Mouse (Mus musculus) MEL (cell line): ENCODE results near the gene Rps11. TPM values are rescaled to one million over a fixed set of nuclear protein-coding genes. Genes with fewer than 3 reads are reported as not detected.
A peak's percentile ranks its signal among the peaks of the same experiment; 100 is the strongest.

Experiments used
- DNase-seq: peaks from one replicate; pipeline ENCODE4 v3.0.0; 2011; ENCODE audit warnings: low read depth, low spot score
- H3K27ac ChIP-seq: 2 replicates; pipeline ENCODE4 v1.5.1; 2012; ENCODE audit warnings: low read depth, mild to moderate bottlenecking, control low read depth, low read length, moderate library complexity; ENCODE audit not compliant: control insufficient read depth
- H3K27me3 ChIP-seq, 2 experiments: fragments of 150-350 bp in 1 of 2; sonication (generic) in 1 of 2; 2 replicates each; pipeline ENCODE4 v1.6.1; 2012; ENCODE audit warnings: low read length in 2 of 2, mild to moderate bottlenecking in 2 of 2, improper control_type of control experiment in 1 of 2, moderate library complexity in 1 of 2; ENCODE audit not compliant: insufficient read depth in 2 of 2, control insufficient read depth in 1 of 2
- H3K36me3 ChIP-seq, 2 experiments: 2 replicates each; pipeline ENCODE4 v1.6.1; 2012 to 2014; ENCODE audit warnings: low read length in 2 of 2, improper control_type of control experiment in 1 of 2, inconsistent platforms in 1 of 2, mild to moderate bottlenecking in 1 of 2; ENCODE audit not compliant: insufficient read depth in 2 of 2, control insufficient read depth in 1 of 2
- H3K4me1 ChIP-seq, 2 experiments: fragments of 150-350 bp in 1 of 2; sonication (generic) in 1 of 2; 2 replicates each; pipeline ENCODE4 v1.6.1; 2012; ENCODE audit warnings: low read length in 2 of 2, improper control_type of control experiment in 1 of 2, mild to moderate bottlenecking in 1 of 2; ENCODE audit not compliant: insufficient read depth in 2 of 2, control insufficient read depth in 1 of 2
- H3K4me3 ChIP-seq, 2 experiments: fragments of 150-350 bp in 1 of 2; sonication (generic) in 1 of 2; 2 replicates each; pipeline ENCODE4 v1.5.1; 2012; ENCODE audit warnings: low read depth in 2 of 2, low read length in 2 of 2, mild to moderate bottlenecking in 2 of 2, moderate library complexity in 2 of 2, control low read depth in 1 of 2, improper control_type of control experiment in 1 of 2; ENCODE audit not compliant: control insufficient read depth in 1 of 2, insufficient read depth in 1 of 2
- H3K79me2 ChIP-seq: 2 replicates; pipeline ENCODE4 v1.6.1; 2012; ENCODE audit warnings: mild to moderate bottlenecking, low read length, moderate library complexity; ENCODE audit not compliant: control insufficient read depth, poor library complexity, insufficient read depth
- H3K9ac ChIP-seq: 2 replicates; pipeline ENCODE4 v1.6.1; 2012; ENCODE audit warnings: low read depth, mild to moderate bottlenecking, control low read depth, low read length, moderate library complexity; ENCODE audit not compliant: control insufficient read depth, poor library complexity, severe bottlenecking
- H3K9me3 ChIP-seq: fragments of 150-350 bp; sonication (generic); replicated peaks from 2 replicates; pipeline ENCODE4 v1.6.1; 2012; ENCODE audit warnings: mild to moderate bottlenecking, low read length, improper control_type of control experiment, moderate library complexity; ENCODE audit not compliant: insufficient read depth
- ELF1 ChIP-seq: IDR thresholded peaks from 2 replicates; pipeline ENCODE4 v1.6.1; 2014; ENCODE audit warnings: low read depth, mild to moderate bottlenecking, inconsistent platforms, low read length, improper control_type of control experiment, moderate library complexity
- EP300 ChIP-seq, 2 experiments: IDR thresholded peaks; 2 replicates each; pipeline ENCODE4 v1.6.1; 2011; ENCODE audit warnings: improper control_type of control experiment in 2 of 2, low read length in 2 of 2, low read depth in 1 of 2, mild to moderate bottlenecking in 1 of 2
- GABPA ChIP-seq: IDR thresholded peaks from 2 replicates; pipeline ENCODE4 v1.6.1; 2012; ENCODE audit warnings: low read depth, mild to moderate bottlenecking, inconsistent platforms, low read length, improper control_type of control experiment, moderate library complexity
- GATA1 ChIP-seq: IDR thresholded peaks from 2 replicates; pipeline ENCODE4 v1.6.1; 2011; ENCODE audit warnings: low read depth, low read length, improper control_type of control experiment
- KAT2A ChIP-seq: conservative IDR thresholded peaks from 2 replicates; pipeline ENCODE4 v1.6.1; 2012; ENCODE audit warnings: low read depth, low read length, improper control_type of control experiment, inconsistent platforms
- MAX ChIP-seq: IDR thresholded peaks from 2 replicates; pipeline ENCODE4 v1.6.1; 2011; ENCODE audit warnings: low read length, improper control_type of control experiment
- MYB ChIP-seq: IDR thresholded peaks from 2 replicates; pipeline ENCODE4 v1.6.1; 2011; ENCODE audit warnings: mild to moderate bottlenecking, low read depth, low read length, improper control_type of control experiment
- NRF1 ChIP-seq: IDR thresholded peaks from 2 replicates; pipeline ENCODE4 v1.6.1; 2014; ENCODE audit warnings: low read depth, mild to moderate bottlenecking, inconsistent platforms, low read length, improper control_type of control experiment, moderate library complexity; ENCODE audit not compliant: poor library complexity, insufficient read depth, severe bottlenecking
- POLR2A ChIP-seq, 2 experiments: IDR thresholded peaks; 2 replicates each; pipeline ENCODE4 v1.6.1; 2011 to 2012; ENCODE audit warnings: low read length in 2 of 2, mild to moderate bottlenecking in 2 of 2, control low read depth in 1 of 2, improper control_type of control experiment in 1 of 2, low read depth in 1 of 2, moderate library complexity in 1 of 2; ENCODE audit not compliant: control insufficient read depth in 1 of 2, insufficient read depth in 1 of 2, poor library complexity in 1 of 2
- POLR2AphosphoS2 ChIP-seq: IDR thresholded peaks from 2 replicates; pipeline ENCODE4 v1.6.1; 2011; ENCODE audit warnings: low read length, improper control_type of control experiment
- POLR2AphosphoS5 ChIP-seq: IDR thresholded peaks from 2 replicates; pipeline ENCODE4 v1.6.1; 2012; ENCODE audit warnings: low read depth, borderline replicate concordance, mild to moderate bottlenecking, inconsistent platforms, low read length, moderate library complexity, mixed read lengths
- RCOR1 ChIP-seq: IDR thresholded peaks from 2 replicates; pipeline ENCODE4 v1.6.1; 2012; ENCODE audit warnings: low read depth, mild to moderate bottlenecking, inconsistent platforms, low read length, improper control_type of control experiment
- SMC3 ChIP-seq: IDR thresholded peaks from 2 replicates; pipeline ENCODE4 v1.6.1; 2011; ENCODE audit warnings: low read depth, low read length, improper control_type of control experiment
- TBP ChIP-seq: IDR thresholded peaks from 2 replicates; pipeline ENCODE4 v1.8.0; 2011; ENCODE audit warnings: low read depth, low read length, improper control_type of control experiment
- TCF12 ChIP-seq: IDR thresholded peaks from 2 replicates; pipeline ENCODE4 v1.6.1; 2014; ENCODE audit warnings: low read depth, mild to moderate bottlenecking, inconsistent platforms, low read length, improper control_type of control experiment, moderate library complexity
- ZMIZ1 ChIP-seq: IDR thresholded peaks from 2 replicates; pipeline ENCODE4 v1.6.1; 2012; ENCODE audit warnings: low read depth, mild to moderate bottlenecking, inconsistent platforms, low read length, improper control_type of control experiment, moderate library complexity
- polyA plus RNA-seq, 2 experiments: library from polyadenylated mRNA; stranded (reverse) in 1 of 2; unstranded in 1 of 2; fragments of >175 nt in 1 of 2; fragments of >200 nt in 1 of 2; gene quantifications; 2 replicates each; pipeline versions ENCODE4 v1.2.1 to v1.2.4; 2012; ENCODE audit warnings: low replicate concordance in 2 of 2, low read depth in 1 of 2; ENCODE audit not compliant: insufficient read length in 2 of 2, insufficient read depth in 1 of 2, missing spikeins in 1 of 2
- total RNA-seq: library from RNA; depleted of rRNA; stranded (reverse); fragments of 300-350 nt; gene quantifications from 2 replicates; pipeline ENCODE4 v1.2.3, GENCODE M21; 2012

Gene Rps11
- total and polyA plus RNA-seq, 3 experiments: 2,708 to 5,434 (median 3,189) TPM

DNA sequence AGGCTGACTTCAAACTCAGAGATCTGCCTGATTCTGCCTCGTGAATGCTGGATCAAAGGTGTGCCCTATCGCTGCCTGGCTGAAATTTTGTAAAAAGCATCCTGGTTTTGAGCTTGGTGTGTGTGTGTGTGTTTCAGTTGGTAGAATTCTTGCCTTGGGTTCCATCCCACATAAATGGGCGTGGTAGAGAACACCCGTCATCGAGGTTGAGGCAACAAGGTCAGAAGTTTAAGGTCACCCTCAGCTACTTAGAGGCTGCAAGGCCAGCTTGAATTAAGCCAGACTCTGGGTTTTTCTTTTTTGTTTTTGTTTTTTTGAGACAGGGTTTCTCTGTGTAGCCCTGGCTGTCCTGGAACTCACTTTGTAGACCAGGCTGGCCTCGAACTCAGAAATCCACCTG, 5.9 kb downstream of the Rps11 start:
- TF ChIP-seq EP300 (IDR thresholded peaks at IDR 0.05; ENCODE audit: low read depth in 1 of 2, low read length in 2 of 2) (no peak), TCF12 (no peak), SMC3 (no peak), MYB (no peak), NRF1 (no peak), ELF1 (no peak), TBP (no peak), ZMIZ1 (no peak)
- peaks cover 3 to 17% of the 10 kb centered on the region in 2 experiments; a peak in 3 of 4 replicates for H3K36me3 ChIP-seq
- no peak for DNase-seq
- peaks cover 17% of the 10 kb centered on the region for H3K79me2 ChIP-seq
- no peak overlapping the region for H3K4me3 ChIP-seq
- no peak overlapping the region for H3K27ac ChIP-seq
- H3K4me1 ChIP-seq: peaks cover 3 to 28% of the 10 kb centered on the region in 2 experiments
- no peaks in the 10 kb centered on the region for H3K27me3 ChIP-seq
- H3K9me3 ChIP-seq: no peaks in the 10 kb centered on the region
- no peak overlapping the region for H3K9ac ChIP-seq

DNA sequence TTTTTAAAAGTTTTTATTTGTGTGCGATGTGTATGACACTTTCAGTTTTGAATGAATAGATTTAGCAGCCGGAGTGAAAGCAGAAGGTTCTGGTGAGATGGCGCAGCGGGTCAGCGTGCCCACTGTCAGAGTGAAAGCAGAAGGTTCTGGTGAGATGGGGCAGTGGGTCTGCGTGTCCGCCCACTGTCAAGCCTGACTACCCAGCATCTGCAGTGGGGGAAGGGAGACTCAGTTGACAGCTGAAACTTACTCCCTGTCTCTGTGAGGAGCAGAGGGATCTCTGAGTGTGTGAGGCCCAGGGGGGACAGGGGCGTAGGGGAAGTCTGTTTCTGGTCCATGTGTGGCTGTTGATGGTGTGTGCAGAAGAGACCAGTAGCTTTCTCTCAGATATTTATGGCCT, 6.7 kb downstream of the Rps11 start:
- TF ChIP-seq ZMIZ1 (no peak), TBP (no peak), TCF12 (no peak), SMC3 (no peak), KAT2A (no peak), POLR2A (IDR thresholded peaks at IDR 0.05; ENCODE audit: control insufficient read depth in 1 of 2, insufficient read depth in 1 of 2, low read depth in 1 of 2, low read length in 2 of 2, poor library complexity in 1 of 2) (peak in 1 of 2 experiments; percentile 29; a peak in 1 of 4 replicates)
- Histone ChIP-seq H3K79me2 (peaks cover 9% of the 10 kb centered on the region), H3K9me3 (no peaks in the 10 kb centered on the region), H3K27ac (no peak overlapping the region), H3K36me3 (peaks cover 0 to 13% of the 10 kb centered on the region in 2 experiments; a peak in 2 of 4 replicates), H3K4me3 (no peak overlapping the region), H3K27me3 (no peaks in the 10 kb centered on the region), H3K4me1 (peaks cover 3 to 29% of the 10 kb centered on the region in 2 experiments), H3K9ac (no peak overlapping the region)
- DNase-seq: peak; percentile 52

DNA sequence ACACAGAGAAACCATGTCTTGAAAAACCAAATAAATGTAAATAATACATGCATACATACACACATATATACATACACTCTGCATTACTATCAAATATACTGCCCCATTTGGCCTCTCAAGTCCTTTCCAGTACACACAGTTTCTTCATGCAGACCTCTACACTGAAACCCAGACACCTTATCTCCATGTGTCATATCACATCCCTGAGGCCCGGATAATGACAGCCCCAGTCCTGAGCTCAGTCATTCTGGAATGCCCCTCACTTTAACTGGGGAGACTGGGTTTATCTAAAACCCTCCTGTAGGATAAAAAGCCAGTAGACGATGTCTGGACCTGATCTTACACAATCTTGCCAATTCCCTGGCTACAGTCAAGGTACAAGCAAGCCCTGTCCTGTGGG, 10.8 kb downstream of the Rps11 start:
- peaks cover 0 to 5% of the 10 kb centered on the region in 2 experiments; a peak in 2 of 4 replicates for H3K36me3 ChIP-seq

More for the DNA sequence above, 10.8 kb downstream of the Rps11 start:
- no peak for DNase-seq
- H3K27ac ChIP-seq: no peak overlapping the region
- H3K27me3 ChIP-seq: no peaks in the 10 kb centered on the region
- H3K4me3 ChIP-seq: no peak overlapping the region
- H3K9me3 ChIP-seq: no peaks in the 10 kb centered on the region
- no peak for TF ChIP-seq SMC3
- peak in 1 of 2 experiments; percentile 22; a peak in 1 of 4 replicates for TF ChIP-seq EP300 (IDR thresholded peaks at IDR 0.05; ENCODE audit: low read depth in 1 of 2, low read length in 2 of 2)
- TF ChIP-seq RCOR1: 0 out of 2 replicates have a peak, but pooled peaks have one; percentile 16
- TF ChIP-seq MAX: 0 out of 2 replicates have a peak, but pooled peaks have one; percentile 28
- TF ChIP-seq TCF12: peak; percentile 42; the same call in 1 of the 2 replicates
- no peak for TF ChIP-seq POLR2AphosphoS2
- peak; percentile 66 for TF ChIP-seq GATA1
- TF ChIP-seq POLR2AphosphoS5: no peak
- TF ChIP-seq GABPA: no peak
- H3K4me1 ChIP-seq: peaks cover 5 to 22% of the 10 kb centered on the region in 2 experiments
- H3K79me2 ChIP-seq: no peaks in the 10 kb centered on the region
- H3K9ac ChIP-seq: no peak overlapping the region
